Mouse (Mus musculus) brain, embryonic 18.5 days (tissue): ENCODE data around the gene Zfp467.

Source experiments
- DNase-seq: peaks from one replicate; pipeline ENCODE4 v3.0.0-alpha.2; 2012; ENCODE audit warnings: low read depth, low spot score

Gene Zfp467

DNA sequence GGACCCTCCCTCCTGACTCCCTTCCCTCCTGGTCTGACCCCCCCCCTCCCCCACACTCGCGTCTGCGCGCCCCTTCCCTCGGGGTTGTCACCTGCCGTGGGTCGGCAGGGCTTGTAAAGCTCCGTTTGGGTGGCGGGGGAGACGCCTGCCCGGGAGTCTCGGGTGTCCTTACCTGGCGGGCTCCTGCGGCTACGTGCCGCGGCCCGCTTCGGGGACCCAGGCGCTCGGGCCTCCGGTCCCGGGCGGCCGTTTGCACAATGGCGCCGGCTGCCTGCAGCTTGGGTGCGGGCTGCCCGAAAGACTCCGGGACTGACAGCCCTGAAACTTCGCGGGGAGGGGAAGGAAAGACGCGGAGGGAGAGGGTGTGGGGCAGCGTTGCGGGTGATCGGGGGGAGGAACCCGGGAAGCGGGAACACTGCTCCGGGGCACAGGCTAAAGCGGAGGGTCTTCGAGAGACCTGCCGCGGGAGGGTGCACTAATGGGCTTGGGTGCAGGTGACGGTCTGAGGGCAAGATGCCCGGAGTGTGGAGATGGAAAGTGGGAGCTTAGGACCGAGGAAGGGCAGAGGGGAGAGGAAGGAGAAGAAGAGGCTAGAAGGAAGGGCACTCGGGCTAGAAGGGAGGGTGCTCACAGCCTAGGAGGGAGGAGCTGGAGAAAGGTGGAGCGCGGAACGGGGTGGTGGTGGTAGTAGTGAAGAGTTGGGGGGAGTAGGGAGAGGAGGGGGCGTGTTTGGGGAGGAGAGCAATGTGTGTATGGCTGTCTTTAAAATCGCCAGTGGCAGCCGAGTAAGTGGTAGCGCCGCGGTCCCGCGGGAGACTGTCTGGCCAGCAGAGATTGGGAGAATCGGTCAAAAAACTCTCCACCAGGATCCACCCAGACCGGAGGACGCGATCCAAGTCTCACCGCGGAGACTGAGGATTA is at the start of gene Zfp467:
Zfp467 (minus strand) TSS at position 645 of the 921 bp plus-strand sequence.
- no peak for DNase-seq

DNA sequence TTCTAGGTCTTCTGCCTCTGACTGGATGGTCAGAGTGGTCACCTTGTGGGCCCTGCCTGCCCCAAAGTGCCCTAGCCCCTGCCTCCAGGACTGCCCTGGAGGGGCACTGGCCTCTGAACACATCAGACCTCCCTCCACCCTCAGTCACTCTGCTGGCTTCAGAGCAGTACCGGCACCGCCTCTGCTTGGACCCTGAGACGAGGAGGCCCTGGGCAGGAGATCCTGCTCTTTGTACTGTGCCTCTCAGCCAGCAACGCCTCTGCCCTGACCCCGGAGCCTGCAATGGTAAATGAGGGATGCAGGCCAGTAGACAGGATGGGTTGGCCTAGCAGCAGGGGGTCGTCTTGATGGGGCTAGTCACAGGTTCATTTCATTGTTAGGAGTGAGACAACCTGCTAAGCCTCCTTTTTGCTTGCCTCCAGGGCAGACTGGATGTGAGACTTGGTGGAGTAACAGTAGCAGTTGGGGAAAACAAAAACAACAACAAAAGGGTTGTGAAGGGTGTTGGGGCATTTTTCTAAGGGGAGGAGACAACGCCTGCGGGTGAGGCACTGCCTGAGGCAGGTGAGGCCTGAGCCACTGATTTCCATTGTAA is 47.6 kb upstream of the Zfp467 start:
- no peak for DNase-seq

DNA sequence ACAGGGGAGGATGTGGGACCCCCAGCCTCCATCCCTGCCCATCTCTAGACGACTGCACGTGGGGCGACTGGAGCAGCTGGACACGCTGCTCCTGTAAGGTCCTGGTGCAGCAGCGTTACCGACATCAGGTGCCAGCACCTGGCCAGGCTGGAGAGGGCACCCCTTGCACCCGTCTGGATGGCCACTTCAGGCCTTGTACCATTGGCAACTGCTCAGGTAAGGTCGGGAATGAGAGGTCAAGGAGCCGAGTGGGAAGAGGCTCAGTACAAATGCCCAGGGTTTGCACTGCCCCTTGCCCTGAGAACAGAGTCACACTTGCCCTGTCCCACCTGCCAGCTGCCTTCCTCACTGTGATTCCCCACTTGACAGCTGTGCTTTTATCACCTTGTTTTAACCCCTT is 45.7 kb upstream of the Zfp467 start:
- DNase-seq, result no peak

DNA sequence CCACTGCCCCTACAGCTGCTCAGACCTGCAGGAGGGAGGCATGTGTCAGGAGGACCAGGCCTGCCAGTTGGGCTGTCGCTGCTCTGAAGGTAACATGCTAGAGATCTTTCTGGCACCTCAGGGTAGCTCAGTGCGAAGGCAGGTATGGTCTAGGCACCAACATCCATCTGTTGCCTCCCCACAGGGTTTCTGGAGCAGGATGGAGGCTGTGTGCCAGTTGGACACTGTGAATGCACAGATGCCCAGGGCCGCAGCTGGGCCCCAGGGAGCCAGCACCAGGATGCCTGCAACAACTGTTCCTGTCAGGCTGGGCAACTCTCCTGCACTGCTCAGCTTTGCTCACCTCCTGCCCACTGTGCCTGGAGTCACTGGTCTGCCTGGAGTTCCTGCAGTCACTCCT is 44.1 kb upstream of the Zfp467 start:
- DNase-seq, result no peak

DNA sequence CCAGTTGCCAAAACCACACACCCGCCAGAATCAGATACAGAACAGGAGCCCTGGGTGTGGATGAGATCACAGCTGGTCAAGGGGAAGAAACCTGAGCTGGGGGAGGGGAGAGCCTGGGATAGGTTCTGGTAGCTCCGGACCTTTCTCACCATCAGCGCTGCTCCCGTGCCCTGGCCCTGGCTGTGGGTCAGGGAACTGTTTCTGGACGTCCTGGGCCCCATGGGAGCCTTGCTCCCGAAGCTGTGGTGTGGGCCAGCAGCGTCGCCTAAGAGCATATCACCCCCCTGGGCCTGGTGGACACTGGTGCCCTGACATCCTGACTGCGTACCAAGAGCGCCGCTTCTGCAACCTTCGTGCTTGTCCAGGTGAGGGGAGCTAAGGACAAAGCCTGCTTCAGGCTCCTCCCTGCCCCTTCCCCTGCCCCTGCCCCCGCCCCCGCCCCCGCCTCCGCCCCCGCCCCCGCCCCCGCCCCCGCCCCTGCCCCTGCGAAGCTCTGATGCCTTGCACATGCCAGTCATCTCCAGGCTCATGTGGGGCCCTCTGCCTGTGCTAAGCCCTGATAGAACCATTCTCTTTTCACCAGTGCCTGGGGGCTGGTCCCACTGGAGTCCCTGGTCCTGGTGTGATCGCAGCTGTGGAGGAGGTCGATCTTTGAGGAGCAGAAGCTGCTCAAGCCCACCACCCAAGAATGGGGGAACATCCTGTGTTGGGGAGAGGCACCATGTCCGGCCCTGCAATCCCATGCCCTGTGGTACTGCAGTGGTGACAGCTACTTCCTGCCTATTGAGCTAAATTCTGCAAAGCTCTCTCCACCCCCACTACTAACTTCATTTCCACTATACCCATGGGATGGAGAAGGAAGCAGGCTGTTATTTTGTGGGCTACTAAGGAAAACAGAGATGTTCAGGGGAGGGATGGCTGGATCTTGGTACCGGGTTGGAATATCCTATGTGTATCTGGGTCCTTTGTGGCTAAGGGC is 42.4 kb upstream of the Zfp467 start:
- no peak for DNase-seq

DNA sequence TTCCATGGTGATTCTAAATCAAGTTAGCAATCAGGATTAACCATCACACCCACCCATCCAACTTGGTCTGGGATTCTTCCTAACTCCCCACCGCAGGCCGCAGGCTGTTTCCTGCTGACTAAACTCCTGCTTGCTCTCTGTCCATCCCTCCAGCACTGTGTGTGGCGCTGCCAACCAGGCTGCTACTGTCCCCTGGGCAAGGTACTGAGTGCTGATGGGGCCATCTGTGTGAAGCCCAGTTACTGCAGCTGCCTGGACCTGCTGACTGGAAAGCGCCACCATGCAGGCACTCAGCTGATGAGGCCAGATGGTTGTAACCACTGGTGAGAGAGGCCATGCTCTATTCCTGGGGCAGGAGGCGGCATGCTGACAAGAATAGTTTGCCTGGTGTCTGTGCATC is 36.9 kb upstream of the Zfp467 start:
- DNase-seq, result no peak

DNA sequence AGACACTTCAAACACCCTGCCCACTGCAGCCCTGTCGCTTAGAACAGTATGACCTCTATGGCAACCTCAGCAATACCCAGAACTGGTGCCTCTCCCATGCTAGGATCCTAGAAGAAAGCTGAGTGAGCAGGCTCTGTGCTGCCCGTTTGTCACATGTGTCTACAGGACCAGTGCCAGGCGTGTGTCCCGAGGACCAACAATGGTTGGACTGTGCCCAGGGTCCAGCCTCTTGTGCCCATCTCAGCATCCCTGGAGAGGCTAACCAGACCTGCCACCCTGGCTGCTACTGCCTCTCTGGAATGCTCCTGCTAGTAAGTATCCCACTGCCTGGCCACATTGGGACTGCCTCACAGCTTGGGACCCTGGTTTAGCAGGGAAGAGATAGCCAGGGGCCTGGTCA is 32.8 kb upstream of the Zfp467 start:
- DNase-seq, result no peak

DNA sequence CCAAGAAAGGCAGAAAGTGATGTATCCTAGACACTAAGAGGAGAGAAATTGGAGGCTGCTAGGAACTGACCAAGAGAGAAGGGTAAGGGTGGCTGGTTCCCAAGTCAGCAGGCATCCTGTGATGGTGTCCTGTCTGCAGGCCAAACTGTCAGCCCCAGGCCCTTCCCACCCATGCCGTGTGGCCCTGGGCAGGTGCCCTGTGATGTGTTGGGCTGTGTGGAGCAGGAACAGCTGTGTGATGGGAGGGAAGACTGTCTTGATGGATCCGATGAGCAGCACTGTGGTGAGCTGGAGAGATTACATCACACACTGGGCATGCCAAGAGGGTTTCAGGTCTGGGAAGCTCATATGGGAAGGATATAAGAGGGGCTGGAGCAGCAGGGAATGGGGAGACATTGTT is 25.1 kb upstream of the Zfp467 start:
- DNase-seq, result no peak

DNA sequence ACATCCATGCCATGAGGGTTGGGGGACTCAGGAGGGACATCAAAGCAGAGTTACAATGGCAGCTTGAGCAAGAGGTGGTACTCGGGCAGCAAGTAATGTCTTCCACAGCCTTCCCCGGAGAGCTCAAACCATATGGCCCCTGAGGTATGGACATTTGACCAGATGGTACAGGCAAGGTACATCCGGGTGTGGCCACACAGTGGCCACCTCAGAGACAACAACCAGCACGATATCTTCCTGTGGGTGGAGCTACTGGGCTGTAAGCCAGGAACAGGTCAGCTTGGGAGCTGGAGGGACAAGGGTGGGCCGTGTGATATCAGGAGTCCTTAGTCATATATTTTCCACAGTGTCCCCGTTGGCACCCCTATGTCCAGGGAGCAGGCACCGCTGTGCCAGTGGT is 21.9 kb upstream of the Zfp467 start:
- no peak for DNase-seq

DNA sequence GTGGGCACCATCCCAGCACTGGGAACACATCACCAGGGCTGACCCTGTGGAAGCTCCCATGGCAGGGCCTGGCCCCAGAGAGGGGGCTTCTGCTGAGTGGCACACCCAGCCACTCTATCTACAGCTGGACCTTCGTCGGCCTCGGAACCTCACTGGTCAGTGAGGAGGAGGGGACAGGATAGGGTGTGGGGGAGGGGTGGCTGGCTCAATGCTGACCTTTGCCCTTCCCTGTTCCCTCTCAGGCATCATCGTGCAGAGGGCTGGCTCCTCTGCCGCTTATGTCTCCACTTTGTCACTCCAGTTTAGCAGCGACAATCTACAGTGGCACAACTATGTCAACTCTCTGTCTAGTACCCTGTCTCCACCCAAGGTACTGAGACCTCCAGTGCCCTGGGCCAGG is 21.1 kb upstream of the Zfp467 start:
- no peak for DNase-seq

DNA sequence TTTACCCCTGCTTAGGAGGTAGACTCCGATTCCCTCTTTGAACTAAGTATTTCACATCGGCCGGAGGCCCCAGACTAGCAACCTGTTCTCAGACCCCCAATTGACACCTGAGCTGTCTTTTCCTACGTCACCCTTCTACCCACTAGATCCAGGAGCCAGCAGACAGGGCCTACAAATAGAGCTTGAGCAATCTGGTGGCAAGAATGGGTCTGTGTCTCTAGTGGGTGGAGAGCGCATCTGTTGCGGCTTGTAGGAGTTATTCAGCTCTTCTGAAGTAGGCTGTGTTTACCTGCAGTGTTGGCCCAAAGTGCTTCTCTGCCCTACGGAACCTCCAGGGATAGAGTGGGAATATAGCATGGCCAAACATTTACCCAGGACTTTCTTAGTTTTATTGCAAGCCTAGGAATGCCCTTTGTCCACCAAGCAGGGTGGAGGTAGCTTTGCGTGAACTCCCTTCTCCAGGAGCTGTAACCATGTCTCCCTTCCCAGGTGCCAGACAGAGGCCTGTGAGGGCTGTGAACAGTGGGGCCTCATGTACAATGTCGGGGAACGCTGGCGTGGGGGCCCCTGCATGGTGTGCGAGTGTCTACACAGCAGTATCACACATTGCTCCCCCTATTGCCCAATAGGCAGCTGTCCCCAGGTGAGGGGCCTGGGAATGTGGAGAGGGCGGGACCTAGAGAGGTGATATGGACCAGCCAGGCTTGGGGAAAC is 19.5 kb upstream of the Zfp467 start:
- DNase-seq, result no peak

DNA sequence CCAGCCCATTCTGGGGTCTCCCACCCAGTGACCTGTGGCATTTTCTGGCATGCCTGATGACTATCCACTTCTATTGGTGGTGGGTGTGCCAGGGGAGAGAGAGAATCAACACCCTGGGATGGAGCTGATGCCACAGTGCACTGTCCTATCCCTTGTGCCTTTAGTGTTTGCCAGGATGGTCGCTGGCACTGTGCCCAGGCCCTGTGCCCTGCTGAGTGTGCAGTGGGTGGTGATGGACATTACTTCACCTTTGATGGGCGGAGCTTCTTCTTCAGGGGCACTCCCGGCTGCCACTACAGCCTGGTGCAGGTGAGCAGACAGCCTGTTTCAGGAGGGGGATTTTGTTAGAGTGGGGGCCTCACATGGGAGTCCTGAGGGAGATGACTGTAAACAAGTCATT is 7.1 kb upstream of the Zfp467 start:
- DNase-seq, result no peak

DNA sequence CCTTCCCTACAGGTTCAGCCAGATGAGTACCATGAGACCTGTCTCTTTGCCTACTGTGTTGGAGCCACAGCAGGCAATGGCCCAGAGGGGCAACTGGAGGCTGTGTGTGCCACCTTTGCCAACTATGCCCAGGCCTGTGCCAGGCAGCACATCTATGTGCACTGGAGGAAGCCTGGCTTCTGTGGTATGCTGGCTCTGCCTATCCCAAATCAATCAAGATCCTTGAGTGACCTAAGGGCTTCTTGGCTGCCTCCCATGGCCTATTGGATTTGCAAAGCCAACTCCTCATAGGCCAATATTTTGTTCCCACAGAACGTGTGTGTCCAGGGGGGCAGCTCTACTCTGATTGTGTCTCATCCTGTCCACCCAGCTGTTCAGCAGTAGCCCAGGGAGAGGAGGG is 6.5 kb upstream of the Zfp467 start:
- no peak for DNase-seq

DNA sequence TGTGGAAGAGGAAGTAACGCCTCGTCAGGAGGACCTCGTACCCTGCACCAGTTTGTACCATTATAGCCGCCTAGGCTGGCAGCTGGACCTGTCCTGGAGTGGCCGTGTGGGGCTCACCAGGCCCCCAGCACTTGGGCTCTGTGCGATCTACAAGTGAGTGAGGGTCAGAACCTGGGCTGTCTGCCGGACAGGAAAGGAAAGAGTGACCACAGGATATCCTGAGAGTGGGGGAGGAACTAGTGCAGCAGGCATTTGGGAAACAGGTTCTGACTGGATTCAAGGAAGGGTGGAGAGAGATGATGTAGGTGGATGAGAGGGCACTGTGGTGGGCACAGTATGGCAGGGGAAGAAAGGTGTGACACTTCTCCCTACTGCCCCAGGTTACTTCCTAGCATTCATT is 2.9 kb upstream of the Zfp467 start:
- no peak for DNase-seq

DNA sequence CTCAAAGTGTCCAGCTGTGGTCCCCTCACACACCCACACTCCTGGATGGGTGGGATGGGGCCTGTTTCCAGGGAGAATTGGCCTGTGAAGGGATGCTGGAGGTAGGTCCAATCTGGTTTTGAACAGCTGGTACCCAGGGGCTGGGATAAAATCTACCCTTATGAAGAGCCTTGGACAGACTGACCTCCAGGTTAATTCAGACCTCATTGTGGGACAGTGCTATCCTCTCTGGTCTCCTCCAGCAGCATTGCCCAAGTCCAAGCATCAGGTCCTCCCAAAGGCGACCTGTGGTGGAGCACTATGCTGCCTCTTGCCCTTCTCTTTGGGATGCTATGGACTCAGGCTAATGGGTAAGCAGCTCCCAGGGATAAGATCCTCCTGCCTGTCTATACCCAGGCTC is 2.3 kb upstream of the Zfp467 start, which contains the start of gene Sspo:
Sspo (plus strand) TSS at position 301 of the 400 bp plus-strand sequence.
- no peak for DNase-seq

DNA sequence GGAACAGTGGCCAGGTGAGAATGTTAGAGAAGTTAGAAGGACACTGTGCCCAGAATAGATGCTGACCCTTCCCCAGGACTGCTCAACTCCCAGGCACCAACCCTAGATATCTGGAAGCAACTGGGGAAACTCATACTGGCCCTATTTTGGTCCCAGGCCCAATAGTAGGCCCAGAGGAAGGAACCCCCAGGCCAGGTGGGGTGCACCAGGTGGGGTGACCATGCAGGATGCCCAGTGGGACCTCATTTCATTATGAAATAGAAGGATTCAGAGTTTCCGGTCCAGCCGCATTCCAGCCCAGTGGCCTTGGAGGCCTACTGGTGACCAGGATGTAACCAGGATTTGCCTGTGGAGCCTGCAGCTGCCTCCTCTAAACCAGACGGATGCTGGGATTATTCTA is 1.3 kb upstream of the Zfp467 start:
- DNase-seq, result no peak

DNA sequence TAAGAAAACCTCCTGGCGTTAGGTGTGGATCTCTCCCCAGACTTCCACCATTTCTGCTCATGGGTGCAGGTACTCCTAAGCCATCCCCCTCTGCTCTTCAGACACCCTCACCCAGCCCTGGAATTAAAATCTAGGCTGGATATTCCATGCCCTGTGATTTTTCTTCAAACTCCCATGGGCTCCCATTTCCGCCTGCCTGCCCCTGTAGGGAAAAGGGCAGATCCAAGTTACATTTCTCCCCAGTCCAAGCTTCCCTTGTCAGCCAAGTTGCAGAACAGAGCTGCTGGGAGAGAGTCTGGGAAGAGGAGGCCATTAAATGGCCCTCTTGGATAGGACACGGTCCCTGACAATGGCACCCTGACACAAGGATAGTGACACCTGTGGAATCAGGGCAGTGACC is 631 bp upstream of the Zfp467 start:
- no peak for DNase-seq

DNA sequence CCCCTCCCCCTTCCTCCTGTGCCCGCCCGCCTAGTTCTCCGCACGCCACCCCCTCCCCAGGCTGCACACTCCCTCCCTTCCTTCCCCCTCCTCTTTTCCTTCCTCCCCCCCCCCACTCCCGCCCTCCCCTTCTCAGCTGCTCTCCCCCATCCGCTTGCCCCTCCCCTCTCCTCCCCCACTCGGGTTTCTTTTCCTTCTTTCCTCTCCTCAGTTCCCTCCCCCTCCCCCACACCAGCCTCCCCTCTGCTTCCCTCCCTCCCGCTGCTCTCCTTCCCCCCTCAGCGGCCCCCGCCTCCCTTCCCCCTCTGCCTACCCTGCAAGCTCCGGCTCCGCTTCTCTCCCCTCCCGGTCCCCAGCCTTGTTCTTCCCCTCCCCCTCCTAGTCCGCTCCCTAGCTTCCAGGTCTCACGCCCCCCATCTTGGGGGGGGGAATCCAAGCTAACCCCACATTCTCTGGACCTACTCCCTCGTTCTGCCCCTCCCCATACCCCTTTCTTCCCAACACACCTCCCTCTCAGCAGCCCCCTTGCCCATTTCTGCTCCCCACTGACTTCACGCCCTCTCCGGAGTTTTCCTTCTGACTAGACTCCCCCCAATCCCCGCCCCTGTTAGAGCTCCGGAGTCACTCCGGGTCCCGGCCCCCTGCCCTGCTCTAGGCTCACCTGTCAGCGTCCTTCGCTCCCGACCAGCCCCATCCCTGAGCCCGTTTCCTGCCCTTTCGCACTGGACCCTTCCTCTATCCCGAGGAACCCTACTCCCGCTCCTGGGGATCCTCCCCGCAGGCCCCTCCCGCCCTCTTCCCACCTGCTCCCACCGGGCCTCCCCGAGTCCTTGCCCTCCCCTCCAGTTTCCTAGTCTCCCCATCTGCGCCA is 1.1 kb downstream of the Zfp467 start:
- DNase-seq, result peak; percentile 89

DNA sequence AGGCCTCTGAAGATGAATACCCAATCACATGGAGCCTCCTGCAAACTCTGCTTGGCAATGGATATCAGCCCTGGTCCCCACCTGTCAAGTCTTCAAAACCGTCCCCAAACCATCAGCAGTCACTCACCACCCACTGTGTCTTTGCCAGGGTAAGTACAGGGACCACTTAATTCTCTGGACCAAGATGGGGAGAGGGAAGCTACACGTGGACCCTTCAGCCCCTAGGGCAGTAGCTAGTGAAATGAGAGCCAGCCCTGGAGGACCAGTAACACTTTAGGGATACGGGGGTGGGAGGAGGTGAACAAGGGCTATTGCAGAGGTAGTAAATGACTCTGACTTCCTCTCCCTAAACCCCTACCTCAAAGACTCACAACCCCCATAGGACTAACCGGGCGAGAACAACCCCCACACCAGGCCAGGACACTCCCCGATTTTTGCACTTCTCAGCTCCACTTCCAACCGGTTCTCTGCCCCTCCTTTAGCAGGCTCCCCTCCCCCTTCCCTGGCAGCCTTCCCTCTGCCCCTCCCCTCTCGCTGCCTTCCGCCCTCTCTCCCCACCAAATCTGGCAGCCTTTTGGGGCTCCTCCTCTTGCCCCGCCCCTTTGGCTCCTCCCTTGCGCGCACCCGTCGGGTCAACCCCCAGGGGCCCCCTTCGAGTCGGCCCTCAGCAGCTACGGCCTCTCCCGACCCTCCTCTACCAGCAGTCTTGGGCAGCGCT is 1.9 kb downstream of the Zfp467 start:
- DNase-seq, result no peak
